8 mouse cellular contexts compared by ENCODE assay signal in genomic region chr19:23141391-23142281, GRCm38 (mm10). TPM values are rescaled to one million over a fixed set of nuclear protein-coding genes. Genes with fewer than 3 reads are reported as not detected.
DNase-seq lines count a peak whose midpoint lies in the region; ATAC-seq and TF ChIP-seq lines count a peak whose summit lies in the region.

No protein-coding gene starts in this region.

- ATAC-seq in limb, embryonic 11.5 days (ENCODE audit: insufficient number of reproducible peaks, low FRiP score, low TSS enrichment, low read depth), result peak; percentile 12; the same call in 1 of the 2 replicates

- H3K4me1 ChIP-seq in limb, embryonic 11.5 days (ENCODE audit: control insufficient read depth, insufficient read depth, low read length), result peaks cover 12% of the 10 kb centered on the region
- H3K4me1 ChIP-seq in midbrain, embryonic 10.5 days, result peaks cover 27% of the 10 kb centered on the region
- peaks cover 4% of the 10 kb centered on the region; the same call in 1 of the 2 replicates for H3K4me1 ChIP-seq in small intestine, adult 2 months (ENCODE audit: control insufficient read depth, insufficient read depth, insufficient read length, low read length)

- H3K4me2 ChIP-seq in limb, embryonic 11.5 days (ENCODE audit: low read depth, severe bottlenecking), result peak overlapping the region; percentile 95

- no peak for TF ChIP-seq CTCF in small intestine, adult 2 months (IDR thresholded peaks at IDR 0.05; ENCODE audit: extremely low read depth, insufficient read length, insufficient replicate concordance, low read depth, low read length)

- peak; percentile 81 for DNase-seq in adrenal gland, adult 8-10 months
- peak; percentile 37 for DNase-seq in embryo, embryonic 9.5 days (ENCODE audit: extremely low spot score)
- DNase-seq in heart, adult 11 months, result peak; percentile 99
- peak; percentile 72 for DNase-seq in kidney, adult 11 months
- peak; percentile 62 for DNase-seq in limb, embryonic 11.5 days (ENCODE audit: low spot score)
- peak; percentile 47 for DNase-seq in midbrain, embryonic 10.5 days (ENCODE audit: low spot score)
- no peak for DNase-seq in T-cell, adult 2 months (ENCODE audit: low spot score)

- no peak for TF ChIP-seq POLR2A in small intestine, adult 2 months (IDR thresholded peaks at IDR 0.05; ENCODE audit: low read depth, low read length)

- peak overlapping the region; percentile 58; the same call in 1 of the 2 replicates for H3K9ac ChIP-seq in limb, embryonic 11.5 days (ENCODE audit: low read length)

- WGBS in limb, embryonic 11.5 days, result under 1% methylated on average over 90 of the region's 94 CpGs
- WGBS in midbrain, embryonic 10.5 days, result under 1% methylated on average over 78 of the region's 94 CpGs
- WGBS in small intestine, adult 2 months, result under 1% methylated on average over 94 of the region's 94 CpGs

- no peaks in the 10 kb centered on the region for H3K9me3 ChIP-seq in limb, embryonic 11.5 days (ENCODE audit: control insufficient read depth, low read length)
- H3K9me3 ChIP-seq in midbrain, embryonic 10.5 days (replicated peaks), result no peaks in the 10 kb centered on the region

- no peaks in the 10 kb centered on the region for H3K36me3 ChIP-seq in limb, embryonic 11.5 days (ENCODE audit: control insufficient read depth, insufficient read depth, low read length)
- H3K36me3 ChIP-seq in midbrain, embryonic 10.5 days, result no peaks in the 10 kb centered on the region
- H3K36me3 ChIP-seq in small intestine, adult 2 months (ENCODE audit: control insufficient read depth, insufficient read depth, low read length), result no peaks in the 10 kb centered on the region

- peaks cover 22% of the 10 kb centered on the region for H3K27me3 ChIP-seq in limb, embryonic 11.5 days (ENCODE audit: control insufficient read depth, insufficient read depth, low read length)
- H3K27me3 ChIP-seq in midbrain, embryonic 10.5 days (ENCODE audit: low read depth, poor library complexity, severe bottlenecking), result peaks cover 67% of the 10 kb centered on the region
- H3K27me3 ChIP-seq in small intestine, adult 2 months (ENCODE audit: control insufficient read depth, insufficient read depth, low read length), result no peaks in the 10 kb centered on the region

- H3K4me3 ChIP-seq in limb, embryonic 11.5 days (ENCODE audit: low read depth, low read length), result peak overlapping the region; percentile 50
- peak overlapping the region; percentile 68 for H3K4me3 ChIP-seq in midbrain, embryonic 10.5 days
- H3K4me3 ChIP-seq in small intestine, adult 2 months (ENCODE audit: low read depth, low read length), result peak overlapping the region; percentile 91

- H3K27ac ChIP-seq in limb, embryonic 11.5 days (replicated peaks; ENCODE audit: low read depth, low read length), result peak overlapping the region; percentile 56; the same call in 1 of the 2 replicates
- peak overlapping the region; percentile 82 for H3K27ac ChIP-seq in midbrain, embryonic 10.5 days (replicated peaks)
- H3K27ac ChIP-seq in small intestine, adult 2 months (ENCODE audit: insufficient read depth, low read depth, low read length), result peak overlapping the region; percentile 99

RNA-seq across cellular contexts. Expression of gene Klf9, which starts 0.6 kb away (rescaled TPM):
- 10 to 100 TPM; 57.6 to 89.0 (median 71.0) TPM for total RNA-seq in adrenal gland, adult 8-10 months (2022)
- 1.2 and 1.6 TPM in 2 replicates for polyA plus RNA-seq in limb, embryonic 11.5 days (2014; fragmentation: Nextera tagmentation; extraction: Ambion mirVana)
- polyA plus RNA-seq in midbrain, embryonic 10.5 days (2016; fragmentation: Nextera tagmentation; extraction: Ambion mirVana), result 0.87 and 0.91 TPM in 2 replicates
- 9.6 and 16.2 TPM in 2 replicates for polyA plus RNA-seq in small intestine, adult 2 months (2012; rRNA removed)
